Mouse (Mus musculus) kidney, adult 9 months (tissue): ENCODE data around the gene Cirbp.
"Not testable (repeated sequence)": the region's sequence is repeated elsewhere in the genome, so short reads cannot be mapped to it uniquely, and the experiment has no call there.

Source experiments
- DNase-seq: peaks from one replicate; pipeline ENCODE4 v3.0.0; 2022

Cirbp gene

GRCm38 (mm10) chr10:80180823-80181222 is 15.0 kb downstream of the Cirbp start:
- DNase-seq, result no peak

GRCm38 (mm10) chr10:80182547-80182946 is 16.8 kb downstream of the Cirbp start:
- no peak for DNase-seq

GRCm38 (mm10) chr10:80186649-80187048 is 20.9 kb downstream of the Cirbp start:
- DNase-seq, result no peak

GRCm38 (mm10) chr10:80187739-80188138 is 22.0 kb downstream of the Cirbp start:
- DNase-seq, result no peak

- no peak for DNase-seq
Measured at GRCm38 (mm10) chr10:80188453-80189024, 22.8 kb downstream of the Cirbp start.

- no peak for DNase-seq
Measured at GRCm38 (mm10) chr10:80189999-80190398, 24.2 kb downstream of the Cirbp start.

GRCm38 (mm10) chr10:80190491-80191051 is 24.8 kb downstream of the Cirbp start:
- DNase-seq, result no peak

GRCm38 (mm10) chr10:80193976-80194375 is 28.2 kb downstream of the Cirbp start:
- DNase-seq, result no peak

GRCm38 (mm10) chr10:80194441-80194840 is 28.7 kb downstream of the Cirbp start:
- no peak for DNase-seq

GRCm38 (mm10) chr10:80196167-80196566 is 30.4 kb downstream of the Cirbp start:
- no peak for DNase-seq

- DNase-seq, result no peak
Measured at GRCm38 (mm10) chr10:80196778-80197581, 31.2 kb downstream of the Cirbp start.

- peak; percentile 93 for DNase-seq
Measured at GRCm38 (mm10) chr10:80199440-80200008, 33.7 kb downstream of the Cirbp start.

- no peak for DNase-seq
Measured at GRCm38 (mm10) chr10:80200485-80200884, 34.7 kb downstream of the Cirbp start.

- no peak for DNase-seq
Measured at GRCm38 (mm10) chr10:80204055-80204454, 38.3 kb downstream of the Cirbp start.

GRCm38 (mm10) chr10:80207201-80207600 is 41.4 kb downstream of the Cirbp start:
- DNase-seq, result no peak

GRCm38 (mm10) chr10:80207676-80208075 is 41.9 kb downstream of the Cirbp start:
- DNase-seq, result no peak

- DNase-seq, result no peak
Measured at GRCm38 (mm10) chr10:80208248-80208647, 42.5 kb downstream of the Cirbp start.

- DNase-seq, result no peak
Measured at GRCm38 (mm10) chr10:80208841-80209371, 43.1 kb downstream of the Cirbp start.

GRCm38 (mm10) chr10:80211547-80212103 is 45.8 kb downstream of the Cirbp start:
- not testable (repeated sequence) for DNase-seq

- DNase-seq, result no peak
Measured at GRCm38 (mm10) chr10:80215048-80215772, 49.4 kb downstream of the Cirbp start.

GRCm38 (mm10) chr10:80220676-80221075 is 54.9 kb downstream of the Cirbp start:
- no peak for DNase-seq
